Mouse (Mus musculus) activated CD4-positive, CD25-positive, alpha-beta regulatory T cell, adult 9 weeks (primary cell): ENCODE measurements around the gene Fmr1nb. TPM values are rescaled to one million over a fixed set of nuclear protein-coding genes. Genes with fewer than 3 reads are reported as not detected.

ENCODE experiments used
- polyA plus RNA-seq: library from polyadenylated mRNA; unstranded; fragments of 100-300 nt; shearing (Covaris generic); gene quantifications from one replicate; pipeline ENCODE4 v1.2.1, GENCODE M21; 2017

Gene Fmr1nb
- polyA plus RNA-seq: not detected

DNA sequence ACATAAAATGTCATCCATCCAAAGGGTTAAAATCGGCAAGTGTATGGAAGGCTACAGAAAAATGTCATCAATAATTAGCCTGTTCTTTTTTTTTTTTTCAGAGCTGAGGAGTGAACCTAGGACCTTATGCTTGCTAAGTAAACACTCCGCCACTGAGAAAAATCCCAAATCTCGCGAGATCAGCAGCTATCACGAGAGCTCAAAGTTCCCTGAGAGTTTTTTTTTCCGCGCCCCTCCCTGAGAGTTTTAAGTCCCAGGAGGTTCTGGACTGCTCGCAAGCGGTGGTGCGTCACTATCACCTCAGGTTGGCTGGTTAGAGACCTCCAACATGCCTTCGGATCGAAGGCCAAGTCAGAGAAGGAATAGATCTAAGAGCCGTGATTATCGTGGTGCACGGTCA is at the start of gene Fmr1nb:
Fmr1nb (plus strand) TSS at position 234 of the 400 bp plus-strand sequence.

DNA sequence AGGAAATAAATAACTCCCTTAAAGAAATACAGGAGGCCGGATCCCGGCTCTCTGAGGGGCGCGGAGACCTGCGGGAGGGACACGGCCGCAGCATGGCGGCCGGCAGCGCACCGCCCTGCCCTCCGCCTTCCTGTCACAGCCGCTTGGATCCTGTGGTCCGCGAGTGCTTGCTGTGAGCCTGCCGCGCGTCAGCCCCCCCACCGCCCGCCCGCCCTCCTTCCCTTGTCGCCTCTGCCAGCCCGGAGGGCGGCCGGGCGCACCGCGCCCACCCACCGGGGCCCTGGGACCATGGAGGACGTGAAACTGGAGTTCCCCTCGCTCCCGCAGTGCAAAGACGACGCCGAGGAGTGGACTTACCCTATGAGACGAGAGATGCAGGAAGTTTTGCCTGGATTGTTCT is 59.4 kb downstream of the Fmr1nb start, which contains the start of gene Gm14698:
Gm14698 (plus strand) TSS at position 35 of the 400 bp plus-strand sequence.

Other genes starting within 250 kb of the Fmr1nb start
- gene Fmr1, start 83.3 kb upstream of the Fmr1nb start, polyA plus RNA-seq: 14.9 TPM
- 0.56 TPM for gene Gm14698, start 59.3 kb downstream of the Fmr1nb start, polyA plus RNA-seq
- gene Gm6812, start 131.2 kb downstream of the Fmr1nb start, polyA plus RNA-seq: not detected